Mouse (Mus musculus): ENCODE results near the gene Fxr2. TPM values are rescaled to one million over a fixed set of nuclear protein-coding genes. Genes with fewer than 3 reads are reported as not detected.
A peak's percentile ranks its signal among the peaks of the same experiment; 100 is the strongest.

The Fxr2 gene
- polyA plus RNA-seq, 1 experiment: 66.9 TPM

DNA sequence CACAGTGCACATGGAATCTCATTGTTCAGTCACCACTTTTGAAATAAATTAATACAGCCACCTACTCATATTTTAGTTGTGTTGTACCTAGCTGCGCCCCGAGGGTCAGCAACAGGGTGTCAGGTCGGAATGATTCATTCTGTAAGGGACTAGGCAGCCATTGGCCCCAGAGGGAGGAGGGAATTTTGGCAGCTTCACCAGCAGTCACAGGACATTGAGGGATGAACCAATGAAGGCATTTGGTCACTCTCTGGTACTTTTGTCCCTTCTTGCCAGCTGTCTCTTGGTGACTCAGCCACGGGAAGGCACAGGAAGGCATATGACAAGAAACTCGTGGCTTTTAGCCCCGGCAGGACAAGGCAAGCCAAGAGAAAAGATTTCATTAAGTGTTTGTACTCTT is 31.0 kb downstream of the Fxr2 start:
- peaks cover 4% of the 10 kb centered on the region for H3K4me1 ChIP-seq (ENCODE audit: control insufficient read depth, insufficient read depth, low read length)
- DNase-seq: no peak
- TF ChIP-seq CTCF (IDR thresholded peaks at IDR 0.05; ENCODE audit: insufficient read depth, low read length) (no peak), POLR2A (IDR thresholded peaks at IDR 0.05; ENCODE audit: borderline replicate concordance, extremely low read depth, low read depth, low read length) (no peak)
- WGBS: 69% methylated on average over 6 of the region's 6 CpGs
- H3K4me3 ChIP-seq (replicated peaks; ENCODE audit: extremely low read depth, low read depth, low read length): no peak overlapping the region

DNA sequence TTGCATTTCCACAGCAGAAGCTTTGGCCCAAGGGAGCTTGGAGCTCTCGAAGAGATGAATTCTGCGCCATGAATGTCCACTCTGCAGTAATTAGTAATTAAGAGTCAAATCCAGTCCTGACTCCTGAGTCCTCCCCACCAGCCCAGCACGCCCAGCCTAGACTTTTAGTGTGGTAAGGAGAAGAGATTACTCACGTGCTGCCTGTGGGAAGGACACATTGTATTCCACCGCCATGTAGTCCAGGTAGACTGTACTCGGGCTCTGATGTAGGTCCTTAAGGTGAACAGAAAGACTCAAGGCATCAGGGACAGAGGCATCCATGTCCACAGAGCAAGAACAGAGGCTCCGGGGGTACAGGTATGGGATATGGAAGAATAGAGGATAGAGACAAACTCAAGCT is 32.1 kb downstream of the Fxr2 start:
- DNase-seq: no peak
- TF ChIP-seq POLR2A (IDR thresholded peaks at IDR 0.05; ENCODE audit: borderline replicate concordance, extremely low read depth, low read depth, low read length): no peak
- no peak for TF ChIP-seq CTCF (IDR thresholded peaks at IDR 0.05; ENCODE audit: insufficient read depth, low read length)
- Histone ChIP-seq H3K4me3 (replicated peaks; ENCODE audit: extremely low read depth, low read depth, low read length) (no peak overlapping the region), H3K4me1 (ENCODE audit: control insufficient read depth, insufficient read depth, low read length) (peaks cover 7% of the 10 kb centered on the region)
- 87% methylated on average over 7 of the region's 7 CpGs for WGBS

DNA sequence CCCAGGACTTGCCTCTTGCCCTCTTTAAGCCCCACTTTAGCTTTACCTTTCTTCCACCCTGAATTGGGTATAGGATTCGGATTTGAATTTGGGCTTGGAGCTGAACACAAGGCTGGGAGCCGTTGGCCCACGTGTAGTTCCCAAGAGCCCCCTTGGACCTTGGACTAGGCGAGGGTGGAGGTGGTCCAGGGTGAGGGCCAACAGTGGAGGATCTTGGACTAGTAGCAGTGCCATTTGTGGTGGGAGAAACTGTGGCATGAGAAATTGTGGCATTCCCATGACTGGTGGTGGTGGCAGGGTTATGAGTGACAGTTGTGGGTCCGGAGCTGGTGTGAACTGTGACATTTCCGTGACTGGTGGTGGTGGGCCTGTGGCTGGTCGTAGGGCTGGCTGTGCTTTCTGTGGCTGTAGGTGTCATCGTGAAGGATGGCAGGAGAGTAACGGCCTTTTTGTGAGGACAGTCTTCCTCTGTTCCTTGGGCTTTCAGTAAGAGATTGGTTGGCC is 32.7 kb downstream of the Fxr2 start:
- peaks cover 9% of the 10 kb centered on the region for H3K4me1 ChIP-seq (ENCODE audit: control insufficient read depth, insufficient read depth, low read length)
- peak overlapping the region; percentile 4 for H3K4me3 ChIP-seq (replicated peaks; ENCODE audit: extremely low read depth, low read depth, low read length)
- 64% methylated on average over 9 of the region's 9 CpGs for WGBS
- DNase-seq: no peak
- no peak for TF ChIP-seq POLR2A (IDR thresholded peaks at IDR 0.05; ENCODE audit: borderline replicate concordance, extremely low read depth, low read depth, low read length)
- TF ChIP-seq CTCF (IDR thresholded peaks at IDR 0.05; ENCODE audit: insufficient read depth, low read length): no peak

GRCm38 (mm10) chr11:69665961-69666664 is 33.3 kb downstream of the Fxr2 start, which contains the start of gene Cd68:
TSS of gene Cd68 (minus strand) at chr11:69666153.
- Histone ChIP-seq H3K4me3 (replicated peaks; ENCODE audit: extremely low read depth, low read depth, low read length) (peak within 1 kb of the TSS; percentile 4), H3K4me1 (ENCODE audit: control insufficient read depth, insufficient read depth, low read length) (peaks cover 13% of the 10 kb centered on the region)
- 37% methylated on average over 7 of the region's 7 CpGs for WGBS
- no peak for DNase-seq
- no peak for TF ChIP-seq POLR2A (IDR thresholded peaks at IDR 0.05; ENCODE audit: borderline replicate concordance, extremely low read depth, low read depth, low read length)
- TF ChIP-seq CTCF (IDR thresholded peaks at IDR 0.05; ENCODE audit: insufficient read depth, low read length): no peak

- no peak overlapping the region for H3K4me3 ChIP-seq (replicated peaks; ENCODE audit: extremely low read depth, low read depth, low read length)
- no peak for TF ChIP-seq POLR2A (IDR thresholded peaks at IDR 0.05; ENCODE audit: borderline replicate concordance, extremely low read depth, low read depth, low read length)
- TF ChIP-seq CTCF (IDR thresholded peaks at IDR 0.05; ENCODE audit: insufficient read depth, low read length): no peak
- peaks cover 13% of the 10 kb centered on the region for H3K4me1 ChIP-seq (ENCODE audit: control insufficient read depth, insufficient read depth, low read length)
- 85% methylated on average over 3 of the region's 3 CpGs for WGBS
- no peak for DNase-seq
These were observed 33.8 kb downstream of the Fxr2 start for GRCm38 (mm10) chr11:69666665-69667005.

DNA sequence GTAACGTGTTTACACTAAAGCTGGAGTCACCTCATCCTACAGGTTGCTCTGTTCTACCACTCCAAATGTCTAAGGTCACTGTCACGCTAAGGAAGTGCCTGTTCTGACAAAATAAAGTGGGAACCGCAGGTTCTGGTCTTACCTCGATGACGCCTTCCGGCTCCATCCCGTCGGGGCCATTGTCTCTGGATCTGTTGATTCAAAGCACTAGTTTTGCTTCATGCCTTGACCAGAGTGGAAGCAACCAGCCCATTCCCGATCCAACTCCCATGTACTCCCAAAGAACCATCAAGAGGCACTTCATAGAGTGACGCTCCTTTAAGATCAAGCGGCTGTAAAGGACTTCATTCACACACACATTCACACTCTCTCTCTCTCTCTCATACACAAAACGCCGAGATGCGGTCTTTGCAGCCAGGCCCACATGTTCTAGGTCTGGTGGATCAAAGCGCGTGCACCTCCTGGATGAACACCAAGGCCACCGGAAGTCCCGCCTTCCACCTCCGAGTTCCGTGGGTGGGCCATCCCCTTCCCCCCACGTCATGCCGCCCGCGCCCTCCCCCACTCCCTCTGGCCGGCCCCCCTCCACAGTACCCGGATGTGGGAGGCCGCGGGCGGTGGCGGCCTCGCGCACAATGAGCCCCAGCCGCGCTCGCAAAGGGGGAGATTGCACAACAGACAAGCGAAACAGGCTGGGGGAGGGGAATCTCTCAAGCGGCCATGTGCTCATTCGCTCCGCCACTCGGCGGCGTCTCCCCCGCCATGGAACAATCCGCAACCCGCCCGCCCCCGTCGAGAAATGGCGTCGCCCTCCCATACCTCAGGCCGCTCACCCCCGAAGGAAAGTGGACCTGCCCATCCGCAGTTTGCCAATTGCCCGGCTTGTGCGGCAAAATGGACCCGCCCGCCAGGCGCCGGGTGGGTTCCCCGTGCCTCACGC is 38.3 kb downstream of the Fxr2 start:
- TF ChIP-seq CTCF (IDR thresholded peaks at IDR 0.05; ENCODE audit: insufficient read depth, low read length) (no peak), POLR2A (IDR thresholded peaks at IDR 0.05; ENCODE audit: borderline replicate concordance, extremely low read depth, low read depth, low read length) (peak; percentile 48)
- peak overlapping the region; percentile 94 for H3K4me3 ChIP-seq (replicated peaks; ENCODE audit: extremely low read depth, low read depth, low read length)
- 1% methylated on average over 60 of the region's 61 CpGs for WGBS
- peaks cover 8% of the 10 kb centered on the region; the same call in 1 of the 2 replicates for H3K4me1 ChIP-seq (ENCODE audit: control insufficient read depth, insufficient read depth, low read length)
- DNase-seq: peak; percentile 91

GRCm38 (mm10) chr11:69671726-69672124 is 38.9 kb downstream of the Fxr2 start:
- no peak for DNase-seq
- WGBS: under 1% methylated on average over 43 of the region's 43 CpGs
- no peak for TF ChIP-seq CTCF (IDR thresholded peaks at IDR 0.05; ENCODE audit: insufficient read depth, low read length)
- no peak for TF ChIP-seq POLR2A (IDR thresholded peaks at IDR 0.05; ENCODE audit: borderline replicate concordance, extremely low read depth, low read depth, low read length)
- Histone ChIP-seq H3K4me3 (replicated peaks; ENCODE audit: extremely low read depth, low read depth, low read length) (peak overlapping the region; percentile 94), H3K4me1 (ENCODE audit: control insufficient read depth, insufficient read depth, low read length) (peaks cover 8% of the 10 kb centered on the region; the same call in 1 of the 2 replicates)

DNA sequence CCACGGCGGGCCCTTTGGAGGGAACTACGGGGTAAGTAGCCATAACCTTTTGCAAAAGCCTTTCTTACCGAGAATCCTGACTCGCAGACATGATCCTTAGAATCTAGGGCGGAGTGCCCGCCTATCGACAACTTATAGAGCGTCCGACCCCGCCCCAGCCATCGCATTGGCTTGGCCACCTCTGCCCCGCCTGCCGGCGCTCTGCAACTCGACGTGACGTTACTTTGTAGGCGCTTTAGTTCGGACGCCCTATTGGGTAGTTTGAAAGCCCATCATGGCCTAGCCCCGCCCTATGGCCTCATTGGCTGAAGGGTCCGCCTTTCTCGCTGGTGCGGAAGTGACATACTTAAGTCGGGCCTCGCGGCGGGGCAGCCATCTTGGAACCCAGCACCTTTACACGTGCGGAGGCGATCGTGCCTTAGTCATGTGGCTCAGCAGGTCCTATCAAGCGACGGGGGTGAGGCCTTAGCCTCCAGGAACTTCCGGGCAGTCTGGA is 39.5 kb downstream of the Fxr2 start, which contains the start of gene Eif4a1:
TSS of gene Eif4a1 (minus strand) at position 213 of the 496 bp plus-strand sequence.
- Histone ChIP-seq H3K4me1 (ENCODE audit: control insufficient read depth, insufficient read depth, low read length) (peaks cover 8% of the 10 kb centered on the region; the same call in 1 of the 2 replicates), H3K4me3 (replicated peaks; ENCODE audit: extremely low read depth, low read depth, low read length) (peak within 1 kb of the TSS; percentile 94)
- under 1% methylated on average over 36 of the region's 36 CpGs for WGBS
- TF ChIP-seq POLR2A (IDR thresholded peaks at IDR 0.05; ENCODE audit: borderline replicate concordance, extremely low read depth, low read depth, low read length) (peak; percentile 91), CTCF (IDR thresholded peaks at IDR 0.05; ENCODE audit: insufficient read depth, low read length) (no peak)
- peak; percentile 100 for DNase-seq

- 85% methylated on average over 2 of the region's 2 CpGs for WGBS
- DNase-seq: no peak
- H3K4me1 ChIP-seq (ENCODE audit: control insufficient read depth, insufficient read depth, low read length): peaks cover 6% of the 10 kb centered on the region; the same call in 1 of the 2 replicates
- no peak overlapping the region for H3K4me3 ChIP-seq (replicated peaks; ENCODE audit: extremely low read depth, low read depth, low read length)
- TF ChIP-seq POLR2A (IDR thresholded peaks at IDR 0.05; ENCODE audit: borderline replicate concordance, extremely low read depth, low read depth, low read length) (no peak), CTCF (IDR thresholded peaks at IDR 0.05; ENCODE audit: insufficient read depth, low read length) (no peak)
These were observed 46.4 kb downstream of the Fxr2 start for GRCm38 (mm10) chr11:69679144-69679543.
